Mouse (Mus musculus): ENCODE results near the gene Kat6b.
A peak's percentile ranks its signal among the peaks of the same experiment; 100 is the strongest.
"Not testable (repeated sequence)": the region's sequence is repeated elsewhere in the genome, so short reads cannot be mapped to it uniquely, and the experiment has no call there.

Kat6b gene

DNA sequence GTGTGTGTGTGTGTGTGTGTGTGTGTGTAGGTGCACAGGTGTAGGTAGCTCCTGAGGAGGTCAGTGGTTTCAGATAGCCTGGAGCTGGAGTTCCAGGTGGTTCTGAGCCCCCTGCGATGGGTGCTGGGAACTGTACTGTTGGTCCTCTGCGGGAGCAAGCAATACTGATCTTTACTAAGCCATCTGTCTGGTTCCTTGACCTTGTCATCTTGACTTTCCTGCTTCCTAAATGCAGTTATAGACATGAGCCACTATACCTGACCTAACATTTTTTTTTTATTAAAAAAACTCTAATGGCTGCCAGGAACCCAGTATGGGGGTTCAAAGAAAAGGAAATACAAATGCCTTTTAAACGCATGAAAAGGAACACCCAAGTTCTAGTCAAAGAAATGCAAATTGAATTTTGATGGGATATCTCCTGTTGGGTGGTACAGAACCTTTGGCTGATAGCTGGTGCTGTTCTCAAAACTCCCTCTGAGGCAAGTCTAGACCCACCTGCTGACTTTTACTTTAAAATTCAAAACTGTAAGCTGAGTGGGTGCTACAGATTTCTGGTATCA, 4.8 kb downstream of the Kat6b start:
- DNase-seq: no peak

DNA sequence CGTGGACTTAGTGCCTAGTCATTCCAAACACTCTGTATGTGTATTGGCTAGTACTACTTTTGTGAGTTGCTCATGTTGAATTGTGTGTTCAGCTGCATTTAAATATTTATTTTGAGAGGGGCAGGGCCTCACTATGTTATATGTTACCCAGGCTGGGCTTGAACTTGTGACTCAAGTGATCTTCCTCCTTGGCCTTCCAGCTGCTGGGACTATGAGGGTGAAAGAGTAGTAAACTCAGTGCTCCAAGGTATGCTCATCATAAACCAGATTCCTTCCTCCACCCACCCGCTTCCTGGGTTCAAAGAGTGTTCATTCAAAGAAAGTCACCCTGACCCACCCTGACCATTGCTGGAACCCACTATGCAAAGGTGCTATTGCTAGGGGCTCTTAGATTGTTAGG, 5.9 kb downstream of the Kat6b start:
- not testable (repeated sequence) for DNase-seq

DNA sequence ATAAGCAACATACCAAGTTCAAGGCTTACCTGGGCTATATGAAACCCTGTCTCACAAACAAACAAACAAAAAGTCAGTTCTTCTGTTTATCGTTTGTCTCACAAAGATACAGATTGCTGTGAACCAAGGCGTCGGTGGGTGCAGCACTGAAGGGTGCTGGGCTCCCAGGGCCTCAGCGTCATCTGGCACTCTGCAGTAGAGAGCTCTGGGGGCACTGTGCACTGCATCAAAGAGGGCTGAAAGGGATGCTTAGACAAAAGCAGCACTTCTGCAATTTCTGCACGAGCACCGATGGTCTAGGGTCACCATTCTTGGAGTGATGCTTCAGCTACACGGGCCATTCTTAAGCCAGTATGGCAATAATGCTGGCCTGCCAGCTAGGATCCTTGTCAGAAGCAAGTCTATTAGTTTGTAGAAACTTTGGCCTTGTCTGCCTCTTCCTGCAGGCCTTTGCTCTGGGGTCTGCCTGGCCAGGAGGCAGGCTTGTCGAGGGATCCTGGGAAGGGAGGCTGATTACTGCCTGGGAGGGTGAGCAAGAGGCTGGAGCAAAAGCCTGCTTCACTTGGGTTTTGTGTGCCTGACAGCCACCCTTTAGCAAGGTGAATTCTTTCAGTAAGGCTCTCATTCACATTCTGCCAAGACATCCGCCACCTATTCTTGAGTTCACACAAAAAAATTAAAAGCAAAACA, 7.3 kb downstream of the Kat6b start:
- not testable (repeated sequence) for DNase-seq

DNA sequence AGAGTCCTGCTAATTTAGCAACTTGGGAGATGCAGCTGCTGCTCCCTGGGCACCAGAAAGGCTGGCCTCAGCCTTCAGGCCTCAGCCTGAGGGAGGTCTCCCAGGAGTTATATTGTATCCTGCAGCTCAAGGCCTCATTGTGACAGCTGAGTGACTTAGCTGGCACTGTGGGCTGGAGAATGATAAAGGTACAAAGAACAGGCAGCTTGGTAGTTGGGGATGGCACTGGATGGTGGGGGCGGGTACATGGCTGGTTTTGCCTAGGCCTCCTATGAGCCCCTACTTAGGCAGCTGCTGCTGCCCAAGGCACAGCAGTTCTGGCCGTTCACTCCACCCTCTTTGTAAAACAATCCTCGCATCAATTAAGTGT, 7.9 kb downstream of the Kat6b start:
- DNase-seq: no peak

DNA sequence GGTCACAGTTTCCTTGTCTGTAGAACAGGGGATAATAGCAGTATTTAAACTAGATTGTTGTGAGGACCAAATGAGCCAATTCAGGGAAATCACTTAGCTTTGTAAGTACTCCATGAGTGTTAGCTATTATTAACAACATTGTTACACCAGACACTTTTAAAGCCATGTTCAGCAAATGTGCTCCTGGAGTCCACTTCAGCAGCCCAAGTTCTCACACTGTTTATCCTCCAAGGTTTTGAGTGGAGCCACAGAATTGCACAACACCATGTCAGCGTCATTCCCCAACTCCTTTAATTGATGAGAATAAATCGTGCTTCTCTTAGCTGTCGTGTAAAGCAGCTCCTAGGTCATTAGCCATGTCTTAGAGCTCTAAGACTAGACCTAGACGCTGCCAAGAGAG, 8.9 kb downstream of the Kat6b start:
- DNase-seq: no peak

DNA sequence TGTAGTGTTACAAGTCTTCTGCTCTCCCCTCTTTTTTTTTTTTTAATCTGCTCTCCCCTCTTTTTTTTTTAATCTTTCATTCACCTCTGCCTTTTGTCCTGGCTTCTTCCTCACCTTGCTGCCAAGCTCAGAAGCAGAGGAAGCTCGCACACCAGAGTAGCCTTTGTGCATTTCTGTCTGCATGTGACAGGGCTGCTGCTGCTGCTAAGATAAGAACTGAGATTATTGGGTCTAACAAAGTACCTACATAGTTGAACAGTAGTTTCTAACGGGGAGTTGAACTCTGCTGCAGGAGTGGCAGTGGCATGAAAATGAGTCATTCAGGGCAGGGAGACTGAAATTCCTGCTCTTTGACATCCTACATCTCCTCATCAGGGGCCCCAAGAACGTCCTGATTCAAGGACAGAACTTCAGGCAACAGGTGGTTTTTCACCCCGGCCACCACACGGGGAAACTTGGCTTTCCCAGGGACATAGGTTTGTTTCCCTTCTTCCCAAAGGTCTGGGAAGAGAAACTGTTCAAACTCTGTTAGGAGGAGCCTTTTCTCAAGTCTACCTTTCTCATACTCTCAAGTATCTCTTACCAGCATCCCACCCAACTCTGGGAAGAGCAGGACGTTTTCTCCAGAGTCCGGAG, 17.2 kb downstream of the Kat6b start:
- no peak for DNase-seq

DNA sequence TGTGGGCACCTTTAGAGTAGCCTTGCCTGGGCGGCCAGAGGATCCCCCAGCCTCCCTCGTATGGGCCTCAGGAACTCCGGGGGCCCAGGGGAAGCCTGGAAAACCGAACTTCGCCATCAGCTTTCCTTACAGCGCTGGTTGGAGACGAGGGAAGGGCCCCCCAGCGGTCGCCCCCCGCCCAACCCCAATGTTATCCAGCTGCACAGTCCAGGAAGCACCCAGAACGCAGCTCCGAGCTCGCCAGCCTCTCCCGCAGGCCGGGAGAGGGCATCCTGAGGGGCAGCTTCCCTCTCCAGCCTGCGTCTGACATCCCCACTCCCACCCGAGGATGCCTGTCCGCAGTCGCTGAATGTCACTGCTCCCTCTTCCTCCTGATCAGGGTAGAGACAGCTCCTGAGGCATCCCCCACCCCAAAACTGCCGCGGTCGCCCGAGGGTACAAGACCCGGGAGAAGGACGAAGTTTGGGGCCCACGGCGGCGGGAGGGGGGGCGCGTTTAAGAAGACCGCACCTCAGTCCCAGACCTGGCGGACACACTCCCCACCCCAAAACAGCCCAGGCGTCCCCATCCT, 17.9 kb downstream of the Kat6b start:
- DNase-seq: peak; percentile 31

DNA sequence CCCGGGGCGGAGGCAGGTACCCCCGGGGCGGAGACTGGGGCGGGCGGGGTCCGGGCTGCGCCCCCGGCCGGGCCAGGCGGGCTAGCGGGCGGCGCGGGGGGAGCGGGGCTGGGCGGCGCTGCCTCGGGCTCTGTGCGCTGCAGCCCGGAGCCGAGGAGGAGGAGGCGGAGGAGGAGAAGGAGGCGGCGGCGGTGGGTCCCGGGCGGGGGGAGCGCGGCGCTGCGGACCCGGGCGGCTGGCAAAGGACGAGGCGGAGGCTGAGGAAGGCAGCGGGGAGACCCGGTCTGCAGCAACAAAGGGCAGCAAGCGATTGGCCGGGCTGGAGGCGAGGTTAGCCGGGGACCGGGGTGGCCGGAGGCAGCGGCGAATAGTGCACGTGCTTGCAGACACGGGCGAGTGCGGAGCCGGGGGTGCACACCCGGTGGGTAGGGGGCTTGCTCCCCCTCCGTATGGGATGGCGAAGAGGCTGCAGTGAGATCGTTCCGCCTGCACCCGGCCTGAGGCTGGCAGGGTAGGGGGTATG, 18.5 kb downstream of the Kat6b start:
- DNase-seq: peak; percentile 68

DNA sequence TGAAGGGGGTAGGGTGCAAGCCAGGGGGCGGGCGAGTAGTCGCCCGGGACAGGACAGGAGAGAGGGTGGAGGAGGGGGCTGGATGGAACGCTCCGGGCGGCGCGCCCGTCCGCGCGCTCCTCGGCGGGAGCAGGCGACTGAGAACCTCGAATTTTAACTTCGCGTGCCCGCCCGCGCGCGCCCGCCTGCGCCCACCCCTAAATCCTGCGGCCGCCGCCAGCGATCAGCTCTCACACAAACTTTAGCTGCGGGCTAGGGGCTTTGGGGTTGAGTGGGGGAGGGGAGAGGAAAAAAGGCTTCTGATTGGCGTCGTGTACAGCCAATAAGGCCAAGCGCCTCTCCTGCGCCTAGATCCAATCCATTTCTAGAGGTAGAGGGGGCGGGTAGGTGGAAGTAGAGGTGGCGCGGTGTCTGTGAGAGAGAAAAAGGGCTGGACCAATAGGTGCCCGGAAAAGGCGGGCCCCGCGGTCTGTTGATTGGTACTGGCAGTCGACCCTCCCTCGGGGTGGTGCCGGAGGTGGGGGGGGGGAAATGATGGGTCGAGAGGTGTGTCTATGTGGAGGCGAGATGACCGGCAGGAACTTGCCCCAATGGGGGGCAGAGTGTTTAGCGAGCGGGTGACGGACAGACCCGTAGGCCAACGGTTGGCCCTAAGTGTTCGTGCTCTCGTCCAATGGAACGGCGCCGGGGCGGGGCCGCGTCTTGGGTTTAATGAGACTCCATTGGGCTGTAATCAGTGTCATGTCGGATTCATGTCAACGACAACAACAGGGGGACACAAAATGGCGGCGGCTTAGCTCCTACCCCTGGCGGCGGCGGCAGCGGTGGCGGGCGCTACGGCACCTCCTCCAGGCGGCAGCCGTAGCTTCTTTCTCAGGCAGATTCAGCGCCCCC, 19.2 kb downstream of the Kat6b start:
- DNase-seq: peak; percentile 99

DNA sequence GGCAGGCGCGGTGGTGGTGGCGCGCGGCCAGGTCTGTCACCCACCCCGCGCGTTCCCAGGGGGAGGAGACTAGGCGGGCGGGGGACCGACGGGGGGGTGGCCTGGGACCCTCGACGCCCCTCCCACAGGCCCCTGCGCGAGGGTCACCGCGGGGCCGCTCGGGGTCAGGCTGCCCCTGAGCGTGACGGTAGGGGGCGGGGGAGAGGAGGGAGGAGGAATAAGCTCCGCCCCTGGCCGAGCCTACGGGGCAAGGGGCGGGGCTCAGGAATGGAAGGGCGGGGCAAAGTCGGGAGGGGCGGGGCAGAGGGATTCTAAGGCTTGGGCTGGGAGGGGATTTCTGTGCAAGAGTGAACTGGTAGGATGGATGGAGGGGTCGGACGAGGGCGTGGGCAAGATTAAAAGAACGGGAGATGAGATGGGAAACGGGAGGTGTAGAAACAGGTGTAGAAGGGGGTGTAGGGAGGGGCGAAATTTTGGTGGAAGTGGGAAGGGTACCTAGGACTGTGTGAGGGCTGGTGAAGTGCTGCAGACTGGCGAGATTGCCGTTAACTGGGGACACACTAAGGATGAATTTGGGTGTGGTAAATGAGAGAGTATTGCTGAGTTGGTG, 19.9 kb downstream of the Kat6b start:
- DNase-seq: peak; percentile 90

DNA sequence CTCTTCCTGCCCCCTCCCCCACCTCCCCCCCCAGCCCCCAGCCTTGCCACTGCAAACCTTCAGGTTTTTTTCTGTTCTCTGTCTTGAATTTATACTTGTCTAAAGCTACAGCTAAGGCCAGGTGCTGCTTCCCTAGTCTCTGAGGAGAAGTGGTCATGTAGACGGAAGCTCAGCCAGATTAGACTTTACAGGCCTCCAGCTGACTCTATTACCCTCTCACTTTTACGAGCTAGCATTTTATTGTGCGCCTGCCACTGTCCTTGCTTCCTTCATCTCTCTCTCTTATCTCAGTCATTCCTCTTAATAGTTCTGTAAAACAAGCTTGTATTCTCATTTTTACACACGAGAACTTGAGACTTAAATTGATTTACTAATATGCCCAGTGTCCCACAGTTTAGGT, 23.8 kb downstream of the Kat6b start:
- no peak for DNase-seq

DNA sequence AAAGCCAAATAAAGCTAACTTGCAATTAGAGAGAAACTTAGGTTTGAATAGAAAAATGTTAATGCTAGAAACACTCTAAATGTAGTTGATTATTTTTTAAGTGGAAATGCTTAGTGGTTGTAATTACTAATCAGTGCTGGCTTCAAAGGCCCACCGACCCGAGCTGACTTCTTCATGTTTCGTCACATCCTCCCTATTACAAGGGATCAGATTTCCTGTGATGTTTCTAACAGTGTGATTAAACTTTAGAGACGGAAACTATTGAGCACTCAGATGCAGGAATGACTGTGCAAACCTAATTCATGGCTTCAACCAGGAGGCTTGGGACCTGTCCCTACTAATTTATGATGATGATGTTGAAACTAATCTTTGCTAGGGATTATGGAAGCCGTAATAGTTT, 25.8 kb downstream of the Kat6b start:
- DNase-seq: no peak

DNA sequence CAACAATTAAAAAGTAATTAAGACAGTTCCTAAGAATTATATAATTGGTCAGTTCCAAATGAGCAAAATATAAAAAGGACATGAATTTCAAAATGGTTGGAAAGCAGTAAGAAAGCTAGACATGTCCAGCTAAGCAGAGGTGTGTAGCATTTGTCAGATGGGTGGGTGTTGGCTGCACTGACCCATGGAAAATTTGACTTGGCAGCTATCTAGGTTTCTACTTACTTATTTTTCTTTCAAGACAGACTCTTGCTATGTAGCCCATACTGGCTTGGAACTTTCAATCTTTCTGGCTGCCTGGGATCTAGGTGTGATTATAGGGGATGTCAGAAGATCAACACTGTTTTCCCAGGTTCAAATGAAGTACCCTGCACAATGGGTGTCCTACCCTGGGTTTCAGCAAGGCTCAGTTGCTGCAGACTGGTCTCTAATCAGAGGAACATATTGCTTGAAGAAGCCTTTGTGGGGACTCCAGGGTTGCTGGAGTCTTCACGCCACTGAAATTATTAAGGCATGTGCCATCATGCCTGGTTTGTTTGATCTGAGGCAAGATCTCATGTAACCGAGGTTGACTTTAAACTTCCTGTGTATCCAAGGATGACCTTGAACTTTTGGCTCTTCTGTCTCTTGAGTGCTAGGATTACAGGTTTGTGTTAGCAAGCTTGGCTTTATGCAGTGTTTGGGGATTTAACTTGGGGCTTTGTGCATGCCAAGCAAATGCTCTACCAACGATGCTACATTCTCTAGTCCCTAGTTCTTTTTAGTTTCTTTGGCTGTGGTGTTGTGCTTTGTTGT, 28.1 kb downstream of the Kat6b start:
- no peak for DNase-seq

DNA sequence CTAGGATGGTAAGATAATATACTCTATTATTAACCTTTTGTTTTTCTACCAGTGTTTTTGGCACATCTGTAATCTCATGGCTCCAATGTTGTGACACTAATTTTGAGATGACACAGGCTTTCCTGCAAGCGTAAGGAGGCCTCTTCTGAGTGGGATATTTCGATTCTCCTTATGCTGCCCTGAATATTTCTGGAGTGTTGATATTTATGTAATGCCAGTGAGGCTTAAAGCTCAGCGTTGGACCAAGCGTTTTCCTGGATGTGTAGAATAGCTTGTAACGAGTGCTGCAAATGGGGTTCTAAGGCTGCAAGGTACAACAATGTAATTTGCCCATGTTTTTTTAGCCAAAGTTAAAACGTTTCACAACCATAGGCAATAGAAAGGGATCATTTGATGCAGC, 30.2 kb downstream of the Kat6b start:
- DNase-seq: no peak

DNA sequence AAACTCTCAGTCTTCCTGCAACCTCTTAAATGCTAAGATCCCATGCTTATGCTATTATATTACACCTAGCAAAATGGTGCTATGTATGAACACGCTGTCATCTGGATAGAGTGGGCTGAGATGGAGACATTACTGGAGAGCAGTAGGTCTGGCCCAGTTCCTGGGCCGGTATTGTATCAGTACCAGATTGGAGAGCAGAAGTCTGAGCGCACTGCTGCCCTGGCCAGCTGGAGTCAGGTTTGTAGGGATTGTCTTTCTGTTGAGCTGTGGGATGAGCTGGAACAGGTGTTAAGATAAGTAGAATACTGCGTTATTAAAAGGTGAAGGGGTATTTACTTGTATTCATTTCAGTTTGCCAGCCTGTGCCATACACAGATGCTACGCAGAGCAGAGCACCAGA, 34.3 kb downstream of the Kat6b start:
- DNase-seq: no peak

DNA sequence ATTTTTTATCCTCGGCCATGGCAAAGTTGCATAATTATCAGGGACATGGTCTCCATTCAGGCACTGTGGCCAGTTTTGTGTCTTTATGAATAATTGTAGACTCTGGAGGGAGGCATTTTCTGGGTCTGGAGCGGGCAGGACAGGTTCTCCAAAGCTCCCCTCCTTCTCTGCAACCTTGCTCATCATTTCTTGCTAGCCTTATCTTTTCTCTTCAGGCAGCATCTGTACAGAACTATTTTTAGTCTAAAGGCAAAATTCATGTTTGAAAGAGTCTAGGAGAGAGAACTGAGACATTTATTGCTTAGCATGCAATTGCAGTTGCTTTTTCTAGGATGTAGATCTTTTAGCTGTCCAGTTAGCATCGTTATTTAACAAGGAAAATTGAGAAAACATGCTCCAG, 38.1 kb downstream of the Kat6b start:
- peak; percentile 19 for DNase-seq

DNA sequence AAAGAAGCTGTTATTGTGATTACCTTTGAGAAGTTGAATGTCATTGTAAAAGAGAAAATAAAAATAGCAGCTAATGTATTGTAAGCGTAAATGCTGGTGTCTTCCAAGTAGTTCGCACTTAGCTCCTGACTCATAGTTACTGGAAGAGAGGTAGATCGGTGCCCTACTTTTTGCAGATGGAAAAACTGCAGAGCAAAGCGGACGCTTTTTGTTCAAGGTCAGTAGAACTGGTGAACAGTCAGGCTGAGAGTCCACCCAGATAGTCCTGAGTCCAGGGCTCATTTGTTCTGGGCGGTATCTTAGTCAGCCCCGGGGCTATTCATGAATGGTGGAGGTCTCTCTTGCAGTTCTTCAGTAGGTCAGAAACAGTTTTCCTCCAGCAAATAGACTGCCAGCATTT, 39.3 kb downstream of the Kat6b start:
- no peak for DNase-seq

DNA sequence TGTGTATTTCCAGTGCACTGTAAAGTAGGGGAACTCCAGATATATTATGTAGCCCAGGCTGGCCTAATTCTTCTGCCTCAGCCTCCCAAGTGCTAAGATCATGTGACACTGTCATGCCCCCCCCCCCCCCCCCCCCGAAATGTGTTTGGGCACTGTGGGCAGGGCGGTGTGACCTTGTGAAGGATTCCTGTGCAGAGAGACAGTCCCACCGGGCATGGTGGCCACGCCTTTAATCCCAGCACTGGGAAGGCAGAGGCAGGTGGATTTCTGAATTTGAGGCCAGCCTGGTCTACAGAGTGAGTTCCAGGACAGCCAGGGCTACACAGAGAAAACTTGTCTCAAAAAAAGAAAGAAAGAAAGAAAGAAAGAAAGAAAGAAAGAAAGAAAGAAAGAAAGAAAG, 40.3 kb downstream of the Kat6b start:
- not testable (repeated sequence) for DNase-seq

DNA sequence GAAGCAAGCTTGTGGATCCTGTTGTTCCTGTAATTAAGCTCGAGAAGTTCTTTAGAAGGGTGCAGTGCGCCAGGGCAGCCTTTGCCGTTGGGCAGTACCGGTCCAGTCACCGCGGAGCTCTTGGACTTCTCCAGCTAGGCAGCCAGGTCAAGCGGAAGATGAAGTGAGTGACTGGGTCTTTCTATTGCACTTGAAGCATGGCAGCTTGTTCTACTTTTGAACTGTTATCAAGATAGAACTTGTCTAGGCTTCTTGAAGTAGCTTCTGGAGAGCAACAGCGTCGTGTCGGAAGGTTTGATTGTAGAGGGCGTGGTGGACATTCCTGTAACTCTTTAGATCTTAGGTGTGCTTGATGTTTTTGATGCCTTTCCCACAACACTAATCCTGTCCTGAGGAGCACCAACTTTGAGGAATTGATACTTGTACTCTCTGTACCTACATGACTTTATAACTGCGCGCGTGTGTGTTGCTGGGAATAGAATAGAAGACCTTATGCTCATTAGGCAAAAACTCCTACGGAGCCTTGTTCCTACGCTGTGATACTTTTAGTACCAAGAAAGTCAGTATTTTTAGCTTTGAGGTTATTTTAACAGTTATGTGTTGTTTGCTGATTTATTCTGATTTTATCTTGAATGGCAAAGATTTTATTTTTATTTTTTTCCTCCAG, 41.2 kb downstream of the Kat6b start:
- no peak for DNase-seq

DNA sequence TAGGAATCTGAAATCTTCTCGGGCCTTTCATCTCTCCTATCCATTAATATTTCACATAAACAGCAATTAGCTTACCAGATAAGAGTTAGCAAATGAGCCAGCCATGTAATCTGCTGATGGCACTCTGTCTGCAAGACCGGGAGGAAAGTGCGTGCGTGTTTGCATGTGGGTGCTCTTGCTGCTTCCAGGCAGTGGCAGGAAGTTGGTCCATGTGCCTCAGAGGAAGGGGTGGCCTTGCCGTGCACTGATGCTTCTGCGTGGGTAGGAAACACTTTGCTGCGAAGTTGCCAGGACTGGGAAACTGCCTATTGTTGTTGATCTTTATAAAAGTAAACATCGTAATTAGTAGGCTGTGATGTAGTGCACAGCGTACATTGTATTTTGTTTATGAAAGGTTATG, 42.0 kb downstream of the Kat6b start:
- DNase-seq: peak; percentile 18

DNA sequence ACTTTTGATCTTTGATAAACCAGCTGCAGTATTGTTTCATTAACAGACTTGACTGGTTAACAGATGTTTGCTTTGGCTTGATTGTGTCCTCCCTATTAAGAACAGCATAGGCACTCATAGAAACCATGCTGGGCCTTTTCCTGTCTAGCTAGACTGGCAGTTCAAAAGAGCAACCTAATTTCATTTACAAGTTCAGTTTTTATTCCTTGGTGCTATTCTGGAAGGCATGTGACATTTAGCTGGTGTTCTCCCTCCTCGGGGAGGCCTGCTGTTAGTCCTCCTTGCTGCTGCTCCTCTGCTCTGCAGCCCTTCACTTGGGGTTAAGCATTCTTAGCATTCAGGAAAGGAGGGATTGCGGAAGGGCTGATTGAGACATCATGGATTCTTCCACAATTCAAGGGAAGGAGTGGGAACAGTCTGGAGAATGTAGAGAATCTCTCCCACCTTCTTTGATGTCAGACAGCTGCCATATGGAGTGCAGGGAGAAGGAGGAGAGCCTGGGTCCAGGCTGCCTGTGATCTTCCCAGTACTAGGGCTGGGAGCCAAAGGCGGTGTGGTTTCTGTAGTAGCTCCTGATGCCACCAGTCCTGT, 42.7 kb downstream of the Kat6b start:
- DNase-seq: no peak
